Mouse (Mus musculus): Measurements from ENCODE around the gene Ccnc. TPM values are rescaled to one million over a fixed set of nuclear protein-coding genes. Genes with fewer than 3 reads are reported as not detected.

Gene Ccnc
- polyA plus RNA-seq, 1 experiment, result 28.3 TPM

DNA sequence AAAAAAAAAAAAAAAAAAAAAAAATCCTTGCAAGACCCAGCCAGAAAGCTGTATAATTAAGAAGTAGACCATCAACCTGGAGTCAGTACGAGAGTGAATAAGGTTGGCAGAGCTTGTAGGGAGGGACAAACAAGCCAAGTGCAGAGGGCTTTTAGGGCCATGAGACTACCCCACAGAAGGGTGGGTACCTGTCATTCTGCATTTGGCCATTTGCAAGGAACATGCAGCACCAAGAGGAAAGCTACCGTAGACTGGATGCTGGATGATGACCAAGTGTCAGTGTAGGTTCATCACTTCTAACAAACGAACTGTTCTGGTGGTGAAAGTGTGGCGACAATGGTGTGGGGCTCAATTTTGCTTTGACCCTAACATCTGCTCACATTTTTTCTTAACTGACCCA lies 62.3 kb downstream of the Ccnc start:
- H3K27me3 ChIP-seq (ENCODE audit: control insufficient read depth, insufficient read depth, low read length), result no peaks in the 10 kb centered on the region
- 37% methylated on average over 4 of the region's 4 CpGs for WGBS
- H3K4me3 ChIP-seq (replicated peaks; ENCODE audit: insufficient read depth, low read depth, low read length), result no peak overlapping the region
- DNase-seq, result no peak
- peaks cover 3% of the 10 kb centered on the region for H3K4me1 ChIP-seq (ENCODE audit: control insufficient read depth, insufficient read depth, low read length)
- TF ChIP-seq POLR2A (IDR thresholded peaks at IDR 0.05; ENCODE audit: borderline replicate concordance, insufficient read depth, low read length), result no peak
- no peak for TF ChIP-seq CTCF (IDR thresholded peaks at IDR 0.05; ENCODE audit: borderline replicate concordance, insufficient read depth, low read depth, low read length)
- no peak overlapping the region for H3K27ac ChIP-seq (ENCODE audit: insufficient read depth, low read length)

DNA sequence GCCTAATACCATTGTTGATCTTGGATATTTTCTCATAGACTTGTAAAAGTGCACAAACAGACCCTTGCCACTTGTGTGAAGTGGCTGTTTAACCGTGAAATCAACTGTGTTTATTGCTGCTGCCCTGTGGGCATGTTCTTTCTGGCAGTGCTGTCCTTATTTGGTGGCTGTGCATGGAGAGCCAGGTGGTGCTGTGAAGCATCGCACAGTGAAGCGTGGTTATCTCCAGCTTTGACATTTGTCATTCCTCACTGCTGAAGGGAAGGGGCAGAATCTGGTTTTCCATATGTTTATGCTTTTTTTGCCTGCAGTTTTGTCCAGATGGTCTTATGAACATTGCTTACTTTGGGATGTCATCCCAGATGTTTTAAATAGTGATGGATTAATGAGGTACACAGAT lies 66.1 kb downstream of the Ccnc start:
- peaks cover 3% of the 10 kb centered on the region for H3K4me1 ChIP-seq (ENCODE audit: control insufficient read depth, insufficient read depth, low read length)
- 11% methylated on average over 3 of the region's 3 CpGs for WGBS
- TF ChIP-seq CTCF (IDR thresholded peaks at IDR 0.05; ENCODE audit: borderline replicate concordance, insufficient read depth, low read depth, low read length) (no peak), POLR2A (IDR thresholded peaks at IDR 0.05; ENCODE audit: borderline replicate concordance, insufficient read depth, low read length) (no peak)
- H3K4me3 ChIP-seq (replicated peaks; ENCODE audit: insufficient read depth, low read depth, low read length), result no peak overlapping the region
- no peaks in the 10 kb centered on the region for H3K27me3 ChIP-seq (ENCODE audit: control insufficient read depth, insufficient read depth, low read length)
- H3K27ac ChIP-seq (ENCODE audit: insufficient read depth, low read length), result no peak overlapping the region
- DNase-seq, result peak in 1 of 2 experiments; percentile 28

DNA sequence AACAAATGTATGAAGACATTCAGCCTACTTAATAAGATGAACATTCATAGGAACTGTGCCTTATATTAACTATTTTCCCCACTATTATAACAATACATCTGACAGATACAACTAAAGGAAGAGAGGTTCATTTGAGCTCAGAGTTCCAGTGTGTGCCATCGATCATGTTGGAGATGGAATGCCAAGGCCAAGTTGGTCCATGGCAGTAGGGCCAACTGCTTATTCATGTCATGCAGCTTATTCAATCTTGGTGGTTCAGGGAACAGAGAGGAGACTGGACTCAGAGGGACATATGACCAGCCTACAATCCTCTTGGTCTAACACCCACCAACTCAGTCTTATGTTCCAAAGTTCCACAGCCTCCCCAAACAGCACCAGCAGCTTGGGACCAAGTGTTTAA lies 73.5 kb downstream of the Ccnc start:
- TF ChIP-seq CTCF (IDR thresholded peaks at IDR 0.05; ENCODE audit: borderline replicate concordance, insufficient read depth, low read depth, low read length) (no peak), POLR2A (IDR thresholded peaks at IDR 0.05; ENCODE audit: borderline replicate concordance, insufficient read depth, low read length) (no peak)
- Histone ChIP-seq H3K27me3 (ENCODE audit: control insufficient read depth, insufficient read depth, low read length) (no peaks in the 10 kb centered on the region), H3K4me3 (replicated peaks; ENCODE audit: insufficient read depth, low read depth, low read length) (no peak overlapping the region), H3K4me1 (ENCODE audit: control insufficient read depth, insufficient read depth, low read length) (no peaks in the 10 kb centered on the region), H3K27ac (ENCODE audit: insufficient read depth, low read length) (no peak overlapping the region)
- no peak for DNase-seq
- WGBS, result 100% methylated on average over 1 of the region's 1 CpGs

DNA sequence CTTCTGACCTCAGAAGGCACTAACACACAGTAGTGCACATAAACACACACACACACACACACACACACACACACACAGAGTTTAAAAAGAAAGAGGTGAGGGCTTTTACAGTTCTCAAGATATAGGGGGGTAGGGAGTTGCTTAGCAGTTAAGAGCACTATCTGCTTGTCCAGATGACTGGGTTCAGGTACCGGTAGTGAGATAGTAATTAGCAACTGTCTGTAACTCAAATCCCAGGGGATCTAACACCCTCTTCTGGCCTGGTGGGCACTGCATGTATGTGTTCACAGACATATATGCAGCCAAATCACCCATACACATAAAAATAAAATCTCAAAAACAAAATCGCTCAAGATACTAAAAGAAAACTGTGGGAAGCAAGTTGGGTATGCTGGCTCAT lies 74.1 kb downstream of the Ccnc start:
- Histone ChIP-seq H3K27ac (ENCODE audit: insufficient read depth, low read length) (no peak overlapping the region), H3K27me3 (ENCODE audit: control insufficient read depth, insufficient read depth, low read length) (no peaks in the 10 kb centered on the region), H3K4me1 (ENCODE audit: control insufficient read depth, insufficient read depth, low read length) (no peaks in the 10 kb centered on the region), H3K4me3 (replicated peaks; ENCODE audit: insufficient read depth, low read depth, low read length) (no peak overlapping the region)
- DNase-seq, result no peak
- WGBS, result 97% methylated on average over 2 of the region's 2 CpGs
- TF ChIP-seq CTCF (IDR thresholded peaks at IDR 0.05; ENCODE audit: borderline replicate concordance, insufficient read depth, low read depth, low read length), result no peak
- TF ChIP-seq POLR2A (IDR thresholded peaks at IDR 0.05; ENCODE audit: borderline replicate concordance, insufficient read depth, low read length), result no peak

DNA sequence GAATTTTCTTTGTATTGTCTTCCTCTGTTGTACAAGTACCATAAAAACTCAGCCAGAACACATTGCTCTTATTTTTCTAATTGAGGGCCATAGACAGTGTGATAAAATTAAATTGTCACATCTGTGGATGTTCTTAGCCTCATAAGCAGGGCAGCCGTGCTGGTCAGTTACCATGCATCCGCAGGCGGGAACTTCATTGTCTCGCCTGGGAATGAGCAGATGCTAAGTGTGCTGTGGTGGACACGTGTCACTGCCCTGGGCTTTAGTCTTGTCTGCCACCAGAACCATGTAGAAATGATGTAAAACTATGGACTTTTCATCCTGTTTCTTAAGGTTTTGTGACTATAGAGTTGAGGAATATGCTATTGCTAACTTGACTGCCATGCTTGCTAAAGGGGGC lies 79.7 kb downstream of the Ccnc start:
- H3K27me3 ChIP-seq (ENCODE audit: control insufficient read depth, insufficient read depth, low read length), result no peaks in the 10 kb centered on the region
- DNase-seq, result no peak
- no peaks in the 10 kb centered on the region for H3K4me1 ChIP-seq (ENCODE audit: control insufficient read depth, insufficient read depth, low read length)
- H3K4me3 ChIP-seq (replicated peaks; ENCODE audit: insufficient read depth, low read depth, low read length), result no peak overlapping the region
- no peak overlapping the region for H3K27ac ChIP-seq (ENCODE audit: insufficient read depth, low read length)
- TF ChIP-seq CTCF (IDR thresholded peaks at IDR 0.05; ENCODE audit: borderline replicate concordance, insufficient read depth, low read depth, low read length), result no peak
- TF ChIP-seq POLR2A (IDR thresholded peaks at IDR 0.05; ENCODE audit: borderline replicate concordance, insufficient read depth, low read length), result no peak
- WGBS, result 53% methylated on average over 5 of the region's 5 CpGs

Other genes starting within 250 kb of the Ccnc start
- gene Prdm13, start 41.7 kb upstream of the Ccnc start, polyA plus RNA-seq (2012; rRNA removed), result not detected in 2 replicates
- 22.5 and 22.6 TPM in 2 replicates for gene Usp45, start 39.5 kb downstream of the Ccnc start, polyA plus RNA-seq (2012; rRNA removed)
- gene Tstd3, start 39.5 kb downstream of the Ccnc start, polyA plus RNA-seq (2012; rRNA removed), result 19.6 and 21.3 TPM in 2 replicates
- gene Pnisr, start 119.9 kb downstream of the Ccnc start, polyA plus RNA-seq (2012; rRNA removed), result 240 and 262 TPM in 2 replicates
- 13.5 and 13.9 TPM in 2 replicates for gene Coq3, start 152.0 kb downstream of the Ccnc start, polyA plus RNA-seq (2012; rRNA removed)
- gene Faxc, start 203.6 kb downstream of the Ccnc start, polyA plus RNA-seq (2012; rRNA removed), result 20.0 and 20.5 TPM in 2 replicates